Mouse (Mus musculus): Measurements from ENCODE around the gene Atxn7l3b. TPM values are rescaled to one million over a fixed set of nuclear protein-coding genes. Genes with fewer than 3 reads are reported as not detected.

Gene Atxn7l3b
- polyA plus RNA-seq, 1 experiment from 2014 or later, result 410 TPM

DNA sequence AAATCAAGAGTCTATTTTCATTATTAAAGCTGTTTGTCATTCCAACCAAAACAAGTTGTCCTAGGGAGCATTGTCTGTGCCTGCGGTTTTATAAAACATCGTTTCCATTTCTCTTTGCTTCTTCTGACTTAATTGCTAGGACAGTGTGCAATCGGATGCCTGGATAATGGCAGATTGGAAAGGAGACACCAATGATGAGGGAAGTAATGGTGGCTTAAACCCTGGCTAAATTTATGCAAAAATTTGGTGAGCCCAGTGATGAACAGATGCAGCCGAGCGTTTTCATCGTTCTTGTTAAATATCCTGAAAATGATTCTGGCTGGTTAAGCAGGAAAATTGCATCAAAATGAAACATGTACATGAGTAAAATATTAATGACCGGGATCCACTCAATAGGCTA is 28.6 kb downstream of the Atxn7l3b start:
- Histone ChIP-seq H3K27me3 (no peaks in the 10 kb centered on the region), H3K4me1 (replicated peaks) (peaks cover 4% of the 10 kb centered on the region; the same call in 1 of the 2 replicates), H3K9ac (replicated peaks) (no peak overlapping the region), H3K27ac (peak overlapping the region; percentile 39; the same call in 1 of the 2 replicates), H3K9me3 (no peaks in the 10 kb centered on the region), H3K36me3 (no peaks in the 10 kb centered on the region), H3K4me2 (replicated peaks) (no peak overlapping the region), H3K4me3 (replicated peaks) (no peak overlapping the region)
- ATAC-seq, result no peak
- WGBS, result 62% methylated on average over 7 of the region's 7 CpGs

DNA sequence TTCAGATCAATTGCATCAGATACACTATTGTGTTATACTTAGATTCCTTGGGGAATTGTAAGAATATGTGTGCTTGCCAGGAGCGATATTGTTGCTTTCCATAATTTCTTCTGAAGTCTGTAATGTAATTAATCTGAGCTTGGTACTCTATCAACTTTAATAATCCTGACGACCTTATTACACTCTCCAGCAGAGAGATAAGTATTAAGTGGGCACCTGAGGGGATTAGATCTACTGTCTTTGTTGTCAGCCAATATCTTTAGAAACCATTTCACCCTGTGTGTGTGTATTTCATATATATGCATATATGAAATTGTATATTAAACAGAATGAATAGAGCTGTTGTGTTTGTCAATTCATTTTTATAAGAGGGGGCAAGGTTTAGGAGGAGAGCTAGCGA is 29.0 kb downstream of the Atxn7l3b start:
- H3K36me3 ChIP-seq, result no peaks in the 10 kb centered on the region
- H3K27me3 ChIP-seq, result no peaks in the 10 kb centered on the region
- 51% methylated on average over 3 of the region's 3 CpGs for WGBS
- H3K4me3 ChIP-seq (replicated peaks), result no peak overlapping the region
- H3K4me2 ChIP-seq (replicated peaks), result no peak overlapping the region
- ATAC-seq, result peak; percentile 71; the same call in 1 of the 2 replicates
- no peak overlapping the region for H3K27ac ChIP-seq
- no peaks in the 10 kb centered on the region for H3K9me3 ChIP-seq
- no peak overlapping the region for H3K9ac ChIP-seq (replicated peaks)
- H3K4me1 ChIP-seq (replicated peaks), result peaks cover 4% of the 10 kb centered on the region; the same call in 1 of the 2 replicates

DNA sequence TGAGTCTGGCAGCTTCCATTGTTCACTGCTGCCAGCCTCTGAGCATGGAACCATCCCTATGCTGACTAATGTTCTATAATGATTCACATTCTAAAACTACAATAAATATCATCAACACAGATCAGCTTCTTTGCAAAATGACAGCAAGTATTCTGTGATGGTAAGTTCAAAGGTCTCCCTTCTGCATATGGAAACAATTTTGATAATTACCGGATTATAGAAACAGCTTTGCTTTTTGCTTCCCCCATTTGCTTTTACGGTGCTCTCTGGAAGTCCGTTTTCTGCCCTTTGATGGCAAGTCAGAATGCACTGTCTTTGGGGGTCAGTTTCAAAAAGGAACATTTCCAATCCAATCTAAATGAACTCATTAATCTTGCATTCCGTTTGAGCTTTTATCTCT is 32.2 kb downstream of the Atxn7l3b start:
- H3K4me3 ChIP-seq (replicated peaks), result no peak overlapping the region
- no peaks in the 10 kb centered on the region for H3K36me3 ChIP-seq
- peaks cover 4% of the 10 kb centered on the region; the same call in 1 of the 2 replicates for H3K4me1 ChIP-seq (replicated peaks)
- WGBS, result 41% methylated on average over 4 of the region's 4 CpGs
- H3K27ac ChIP-seq, result 0 out of 2 replicates have a peak overlapping the region, but pooled peaks have one; percentile 19
- ATAC-seq, result no peak
- H3K4me2 ChIP-seq (replicated peaks), result no peak overlapping the region
- H3K27me3 ChIP-seq, result no peaks in the 10 kb centered on the region
- H3K9ac ChIP-seq (replicated peaks), result no peak overlapping the region
- no peaks in the 10 kb centered on the region for H3K9me3 ChIP-seq

DNA sequence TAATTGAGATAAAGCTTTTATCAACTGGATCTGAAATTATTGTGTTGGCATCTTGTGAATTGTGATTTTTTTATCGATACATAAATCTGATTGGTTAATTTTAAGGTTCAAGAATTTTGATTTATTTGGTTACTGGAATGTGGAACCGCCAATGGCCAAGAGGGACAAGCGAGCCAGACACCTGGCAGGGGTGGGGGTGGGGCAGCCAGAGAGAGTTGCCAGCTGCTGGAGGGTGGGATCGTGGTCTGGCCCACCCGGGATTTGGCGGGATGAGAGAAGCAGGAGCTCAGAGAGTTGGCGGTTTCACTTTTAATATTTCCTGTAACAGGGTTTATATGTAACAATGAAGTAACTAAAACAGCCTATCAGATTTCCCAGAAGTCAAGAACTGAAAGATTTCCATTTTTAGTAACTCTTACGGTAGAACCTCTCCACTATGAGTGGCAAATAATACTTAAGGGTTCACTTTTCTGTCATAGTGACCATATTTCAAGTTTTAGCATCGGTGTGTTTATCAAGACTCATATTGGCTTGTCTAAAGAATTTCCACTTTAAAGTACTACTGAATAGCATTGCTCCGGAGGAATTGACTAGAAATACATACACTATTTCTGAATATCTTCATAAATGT is 35.1 kb downstream of the Atxn7l3b start:
- WGBS, result 90% methylated on average over 10 of the region's 10 CpGs
- H3K4me1 ChIP-seq (replicated peaks), result no peaks in the 10 kb centered on the region
- H3K4me2 ChIP-seq (replicated peaks), result no peak overlapping the region
- H3K9me3 ChIP-seq, result no peaks in the 10 kb centered on the region
- no peak overlapping the region for H3K4me3 ChIP-seq (replicated peaks)
- H3K36me3 ChIP-seq, result no peaks in the 10 kb centered on the region
- no peak for ATAC-seq
- no peak overlapping the region for H3K27ac ChIP-seq
- H3K9ac ChIP-seq (replicated peaks), result no peak overlapping the region
- H3K27me3 ChIP-seq, result no peaks in the 10 kb centered on the region

DNA sequence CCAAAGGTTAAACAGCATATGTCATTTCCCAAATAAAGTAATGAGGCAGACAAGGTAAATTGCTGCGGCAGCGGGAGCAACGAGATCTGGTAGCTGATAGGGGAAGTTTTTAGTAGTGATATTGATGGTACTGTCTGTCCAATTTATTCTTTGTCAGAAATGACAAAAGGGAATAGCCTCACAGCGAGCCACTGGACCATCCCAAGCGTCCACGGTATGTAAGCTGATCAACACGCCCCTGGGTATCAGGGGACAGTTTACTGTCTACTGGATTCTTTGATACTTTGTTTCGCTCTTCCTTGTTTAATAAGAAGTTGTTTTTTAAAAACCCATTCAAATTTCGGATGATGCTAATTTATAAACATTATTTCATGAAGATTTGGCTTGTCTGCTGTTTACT is 44.7 kb downstream of the Atxn7l3b start:
- no peak overlapping the region for H3K4me3 ChIP-seq (replicated peaks)
- H3K27me3 ChIP-seq, result no peaks in the 10 kb centered on the region
- no peaks in the 10 kb centered on the region for H3K36me3 ChIP-seq
- WGBS, result 67% methylated on average over 9 of the region's 9 CpGs
- H3K4me2 ChIP-seq (replicated peaks), result no peak overlapping the region
- H3K9ac ChIP-seq (replicated peaks), result no peak overlapping the region
- H3K9me3 ChIP-seq, result no peaks in the 10 kb centered on the region
- H3K27ac ChIP-seq, result no peak overlapping the region
- peaks cover 3% of the 10 kb centered on the region; the same call in 1 of the 2 replicates for H3K4me1 ChIP-seq (replicated peaks)
- ATAC-seq, result no peak

DNA sequence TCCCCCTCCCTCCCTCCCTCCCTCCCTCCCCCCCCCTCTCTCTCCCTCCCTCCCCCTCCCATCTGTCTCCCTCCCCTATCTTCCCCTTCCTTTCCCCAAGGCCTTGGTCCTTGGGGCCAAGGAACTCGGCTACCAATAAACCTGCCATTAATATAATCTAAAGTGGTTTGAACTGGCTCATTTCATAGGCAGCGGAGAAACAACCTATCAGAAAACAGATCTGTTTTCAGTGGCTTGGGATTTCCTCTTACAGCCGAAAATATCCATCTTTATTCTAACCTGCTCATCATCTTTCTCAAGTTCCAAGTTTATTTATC is 45.2 kb downstream of the Atxn7l3b start:
- no peaks in the 10 kb centered on the region for H3K27me3 ChIP-seq
- peaks cover 3% of the 10 kb centered on the region; the same call in 1 of the 2 replicates for H3K4me1 ChIP-seq (replicated peaks)
- no peak overlapping the region for H3K4me3 ChIP-seq (replicated peaks)
- H3K9ac ChIP-seq (replicated peaks), result no peak overlapping the region
- no peak overlapping the region for H3K27ac ChIP-seq
- H3K36me3 ChIP-seq, result no peaks in the 10 kb centered on the region
- no peaks in the 10 kb centered on the region for H3K9me3 ChIP-seq
- no peak; the same call in 1 of the 2 replicates for ATAC-seq
- WGBS, result 55% methylated on average over 3 of the region's 3 CpGs
- no peak overlapping the region for H3K4me2 ChIP-seq (replicated peaks)

DNA sequence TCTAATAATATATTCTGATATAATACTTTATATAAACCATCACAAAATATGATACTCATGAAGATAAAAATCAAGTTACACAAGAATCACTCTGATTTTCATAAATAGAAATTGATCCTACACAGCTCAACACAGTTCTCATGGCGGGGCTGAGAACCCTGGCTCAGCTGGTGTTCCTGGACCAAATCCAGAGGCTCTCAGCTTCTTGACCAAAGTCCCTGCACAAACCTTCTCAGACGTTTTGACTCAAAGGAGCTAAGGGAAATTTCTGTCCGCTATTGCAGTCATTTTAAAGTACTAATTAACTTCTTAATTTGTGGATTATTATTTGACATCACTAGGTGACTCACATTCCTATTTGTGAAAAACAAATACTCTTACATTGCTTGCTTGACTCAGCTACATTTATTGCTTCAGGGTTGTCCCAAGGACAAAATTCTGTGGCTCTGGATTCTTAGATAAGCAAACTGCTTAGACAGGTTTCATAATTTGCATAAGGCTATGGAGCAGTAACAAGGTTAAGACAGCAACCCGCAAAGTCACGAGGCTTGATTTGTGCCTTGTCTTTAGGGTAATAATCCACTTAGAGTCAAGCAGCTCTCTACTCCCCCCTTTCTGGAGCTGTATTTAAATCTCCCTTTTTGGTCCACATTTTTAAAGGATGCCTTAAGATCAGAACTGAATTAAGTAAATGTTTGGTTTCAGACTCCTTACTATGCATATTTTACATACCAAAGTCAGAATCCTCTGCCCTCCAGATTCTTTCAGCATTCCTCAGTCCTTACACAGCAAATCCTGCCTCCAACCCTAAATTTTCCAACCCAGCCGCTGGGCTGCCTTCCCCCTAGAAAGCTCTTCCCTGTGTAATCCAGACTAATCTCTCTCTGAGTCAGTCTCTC is 45.8 kb downstream of the Atxn7l3b start:
- ATAC-seq, result peak; percentile 60; the same call in 1 of the 2 replicates
- Histone ChIP-seq H3K36me3 (no peaks in the 10 kb centered on the region), H3K27me3 (no peaks in the 10 kb centered on the region), H3K9ac (replicated peaks) (no peak overlapping the region), H3K4me2 (replicated peaks) (no peak overlapping the region), H3K4me1 (replicated peaks) (peaks cover 3% of the 10 kb centered on the region; the same call in 1 of the 2 replicates), H3K9me3 (no peaks in the 10 kb centered on the region), H3K4me3 (replicated peaks) (no peak overlapping the region), H3K27ac (no peak overlapping the region)
- WGBS, result 32% methylated on average over 6 of the region's 6 CpGs

DNA sequence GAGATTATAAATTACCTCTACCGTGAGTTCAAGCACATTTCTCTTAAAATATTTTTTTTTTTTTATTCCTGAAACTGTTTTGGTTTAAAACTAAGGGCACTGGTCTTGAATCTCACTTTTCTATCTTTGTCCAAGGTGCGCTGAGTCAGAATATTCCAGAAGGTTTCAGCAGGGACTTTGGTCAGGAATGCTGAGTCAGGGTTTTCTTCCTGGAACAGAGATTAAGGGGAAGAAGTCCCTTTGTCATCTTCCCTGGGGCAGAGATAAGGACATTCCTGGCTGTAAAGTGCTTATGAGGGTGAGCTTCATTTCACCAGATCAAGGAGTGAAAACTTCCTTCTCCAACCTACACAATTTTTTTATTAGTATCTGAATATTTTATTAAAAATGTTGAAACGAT is 46.7 kb downstream of the Atxn7l3b start:
- Histone ChIP-seq H3K4me1 (replicated peaks) (peaks cover 4% of the 10 kb centered on the region; the same call in 1 of the 2 replicates), H3K36me3 (no peaks in the 10 kb centered on the region), H3K27me3 (no peaks in the 10 kb centered on the region), H3K9me3 (no peaks in the 10 kb centered on the region), H3K4me3 (replicated peaks) (no peak overlapping the region), H3K4me2 (replicated peaks) (no peak overlapping the region), H3K9ac (replicated peaks) (no peak overlapping the region), H3K27ac (no peak overlapping the region)
- 90% methylated on average over 3 of the region's 3 CpGs for WGBS
- no peak for ATAC-seq

DNA sequence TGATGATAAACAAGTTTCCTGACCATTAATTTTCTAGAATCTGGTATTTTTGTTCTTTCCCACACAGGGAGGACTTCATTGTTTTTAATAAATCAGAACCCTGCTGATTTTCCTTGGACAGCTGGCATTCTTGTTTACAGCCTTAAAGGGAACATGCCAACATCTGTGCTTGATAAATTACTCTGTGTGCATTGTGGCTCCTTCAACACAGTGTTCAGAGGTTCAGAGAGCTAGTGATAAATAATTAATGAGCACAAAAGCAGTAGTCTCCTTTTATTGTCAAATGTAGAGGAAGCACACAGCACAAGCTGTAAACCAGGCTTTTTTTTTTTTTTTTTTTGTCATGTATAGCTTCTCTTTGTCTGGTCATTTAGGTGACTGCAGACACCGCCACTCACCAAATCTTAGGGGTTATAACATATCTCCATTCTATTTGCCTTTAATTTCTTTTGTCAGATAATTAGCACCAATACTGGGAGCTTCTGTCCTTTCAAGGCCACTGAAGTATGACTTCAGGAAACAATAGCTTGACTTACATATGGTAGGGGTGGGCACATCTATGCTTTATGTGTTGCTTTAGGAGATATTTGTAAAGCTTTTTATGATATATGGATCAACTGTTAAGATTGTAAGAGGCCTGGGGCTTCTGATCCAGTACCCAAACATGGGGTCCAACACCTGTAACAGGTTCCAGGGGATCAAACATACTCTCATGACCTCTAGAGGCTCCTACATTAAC is 52.0 kb downstream of the Atxn7l3b start:
- Histone ChIP-seq H3K4me1 (replicated peaks) (peaks cover 6% of the 10 kb centered on the region; the same call in 1 of the 2 replicates), H3K9ac (replicated peaks) (no peak overlapping the region), H3K4me2 (replicated peaks) (no peak overlapping the region), H3K9me3 (no peaks in the 10 kb centered on the region), H3K4me3 (replicated peaks) (no peak overlapping the region), H3K27ac (no peak overlapping the region; the same call in 1 of the 2 replicates), H3K27me3 (no peaks in the 10 kb centered on the region), H3K36me3 (no peaks in the 10 kb centered on the region)
- ATAC-seq, result peak; percentile 81
- WGBS, result 43% methylated on average over 1 of the region's 1 CpGs
